Mouse (Mus musculus) midbrain, embryonic 10.5 days (tissue): Measurements from ENCODE around the gene Eif4a2. TPM values are rescaled to one million over a fixed set of nuclear protein-coding genes. Genes with fewer than 3 reads are reported as not detected.
A peak's percentile ranks its signal among the peaks of the same experiment; 100 is the strongest.

Source experiments
- DNase-seq: peaks from one replicate; pipeline ENCODE4 v3.0.0-alpha.2; 2017; ENCODE audit warnings: low spot score
- H3K27ac ChIP-seq: fragments of 300-500 bp; sonication (generic); replicated peaks from 2 replicates; pipeline ENCODE4 v1.5.1; 2016; ENCODE audit warnings: mild to moderate bottlenecking
- H3K27me3 ChIP-seq: fragments of 300-500 bp; sonication (generic); 2 replicates; pipeline ENCODE4 v1.6.1; 2016; ENCODE audit warnings: low read depth, mild to moderate bottlenecking; ENCODE audit not compliant: poor library complexity, severe bottlenecking
- H3K36me3 ChIP-seq: fragments of 300-500 bp; sonication (generic); 2 replicates; pipeline ENCODE4 v1.6.1; 2016; ENCODE audit warnings: mild to moderate bottlenecking, moderate library complexity
- H3K4me1 ChIP-seq: fragments of 300-500 bp; sonication (generic); 2 replicates; pipeline ENCODE4 v1.6.1; 2016
- H3K4me3 ChIP-seq: fragments of 300-500 bp; sonication (generic); 2 replicates; pipeline ENCODE4 v1.5.1; 2016; ENCODE audit warnings: mild to moderate bottlenecking, moderate library complexity
- H3K9me3 ChIP-seq: fragments of 300-500 bp; sonication (generic); replicated peaks from 2 replicates; pipeline ENCODE4 v1.6.1; 2016; ENCODE audit warnings: mild to moderate bottlenecking
- whole genome bisulfite sequencing: fragments of 180-500 bp; shearing (Covaris S2); methylation state at CpG from one replicate; pipeline ENCODE4 v1.1.7; 2016; 5-methylcytosine and 5-hydroxymethylcytosine counted together
- polyA plus RNA-seq: library from polyadenylated mRNA; unstranded; fragments of >200 nt; fragmentation: Nextera tagmentation; extraction: Ambion mirVana; gene quantifications from 2 replicates; pipeline ENCODE4 v1.2.1, GENCODE M21; 2016

The Eif4a2 gene
- polyA plus RNA-seq, 1 experiment from 2014 or later, result 155 TPM

GRCm38 (mm10) chr16:23109350-23110280 lies 2.4 kb downstream of the Eif4a2 start:
- Histone ChIP-seq H3K36me3 (peaks cover 63% of the 10 kb centered on the region), H3K9me3 (no peaks in the 10 kb centered on the region), H3K27me3 (no peaks in the 10 kb centered on the region), H3K4me1 (peaks cover 30% of the 10 kb centered on the region), H3K4me3 (peak overlapping the region; percentile 88), H3K27ac (peak overlapping the region; percentile 99)
- DNase-seq, result no peak
- WGBS, result 69% methylated on average over 5 of the region's 5 CpGs

GRCm38 (mm10) chr16:23112348-23112747 lies 5.1 kb downstream of the Eif4a2 start:
- Histone ChIP-seq H3K27me3 (no peaks in the 10 kb centered on the region), H3K4me3 (no peak overlapping the region), H3K36me3 (peaks cover 90% of the 10 kb centered on the region), H3K4me1 (peaks cover 27% of the 10 kb centered on the region), H3K9me3 (no peaks in the 10 kb centered on the region), H3K27ac (no peak overlapping the region)
- no peak for DNase-seq
- WGBS, result 88% methylated on average over 12 of the region's 12 CpGs

- WGBS, result 66% methylated on average over 9 of the region's 9 CpGs
- no peak overlapping the region for H3K27ac ChIP-seq
- no peaks in the 10 kb centered on the region for H3K9me3 ChIP-seq
- H3K36me3 ChIP-seq, result peaks cover 96% of the 10 kb centered on the region
- H3K4me1 ChIP-seq, result peaks cover 27% of the 10 kb centered on the region
- no peak overlapping the region for H3K4me3 ChIP-seq
- no peak for DNase-seq
- no peaks in the 10 kb centered on the region for H3K27me3 ChIP-seq
Measured at GRCm38 (mm10) chr16:23112861-23113435, 5.7 kb downstream of the Eif4a2 start.

- H3K27ac ChIP-seq, result no peak overlapping the region
- no peak overlapping the region for H3K4me3 ChIP-seq
- DNase-seq, result no peak
- H3K9me3 ChIP-seq, result no peaks in the 10 kb centered on the region
- peaks cover 95% of the 10 kb centered on the region for H3K36me3 ChIP-seq
- H3K27me3 ChIP-seq, result no peaks in the 10 kb centered on the region
- H3K4me1 ChIP-seq, result peaks cover 25% of the 10 kb centered on the region
Measured at GRCm38 (mm10) chr16:23113903-23114302, 6.7 kb downstream of the Eif4a2 start.

GRCm38 (mm10) chr16:23114339-23115171 lies 7.3 kb downstream of the Eif4a2 start:
- peaks cover 19% of the 10 kb centered on the region for H3K4me1 ChIP-seq
- H3K27ac ChIP-seq, result no peak overlapping the region
- WGBS, result 78% methylated on average over 5 of the region's 5 CpGs
- H3K27me3 ChIP-seq, result no peaks in the 10 kb centered on the region
- DNase-seq, result no peak
- H3K4me3 ChIP-seq, result no peak overlapping the region
- H3K36me3 ChIP-seq, result peaks cover 95% of the 10 kb centered on the region
- H3K9me3 ChIP-seq, result no peaks in the 10 kb centered on the region

GRCm38 (mm10) chr16:23115486-23115885 lies 8.2 kb downstream of the Eif4a2 start:
- Histone ChIP-seq H3K4me1 (peaks cover 9% of the 10 kb centered on the region; the same call in 1 of the 2 replicates), H3K27ac (no peak overlapping the region), H3K4me3 (no peak overlapping the region), H3K9me3 (no peaks in the 10 kb centered on the region), H3K27me3 (no peaks in the 10 kb centered on the region), H3K36me3 (peaks cover 95% of the 10 kb centered on the region)
- 88% methylated on average over 3 of the region's 3 CpGs for WGBS
- DNase-seq, result no peak

GRCm38 (mm10) chr16:23117173-23117572 lies 9.9 kb downstream of the Eif4a2 start:
- H3K4me1 ChIP-seq, result no peaks in the 10 kb centered on the region
- WGBS, result 76% methylated on average over 4 of the region's 4 CpGs

GRCm38 (mm10) chr16:23122446-23122845 lies 15.2 kb downstream of the Eif4a2 start:
- H3K4me1 ChIP-seq, result peaks cover 9% of the 10 kb centered on the region
- H3K9me3 ChIP-seq, result no peaks in the 10 kb centered on the region
- peaks cover 84% of the 10 kb centered on the region for H3K36me3 ChIP-seq
- no peak overlapping the region for H3K27ac ChIP-seq
- DNase-seq, result no peak
- no peaks in the 10 kb centered on the region for H3K27me3 ChIP-seq
- 95% methylated on average over 3 of the region's 3 CpGs for WGBS
- no peak overlapping the region for H3K4me3 ChIP-seq

More at GRCm38 (mm10) chr16:23117173-23117572, 9.9 kb downstream of the Eif4a2 start:
- H3K27me3 ChIP-seq, result no peaks in the 10 kb centered on the region
- DNase-seq, result no peak
- no peak overlapping the region for H3K27ac ChIP-seq
- no peak overlapping the region for H3K4me3 ChIP-seq
- H3K9me3 ChIP-seq, result no peaks in the 10 kb centered on the region
- peaks cover 95% of the 10 kb centered on the region for H3K36me3 ChIP-seq

GRCm38 (mm10) chr16:23123104-23123503 lies 15.9 kb downstream of the Eif4a2 start:
- H3K4me3 ChIP-seq, result no peak overlapping the region
- no peak for DNase-seq
- no peaks in the 10 kb centered on the region for H3K27me3 ChIP-seq
- 92% methylated on average over 4 of the region's 4 CpGs for WGBS
- H3K27ac ChIP-seq, result no peak overlapping the region
- peaks cover 77% of the 10 kb centered on the region for H3K36me3 ChIP-seq
- H3K4me1 ChIP-seq, result peaks cover 9% of the 10 kb centered on the region
- H3K9me3 ChIP-seq, result no peaks in the 10 kb centered on the region

GRCm38 (mm10) chr16:23124398-23124797 lies 17.2 kb downstream of the Eif4a2 start:
- no peak for DNase-seq
- no peaks in the 10 kb centered on the region for H3K27me3 ChIP-seq
- no peaks in the 10 kb centered on the region for H3K9me3 ChIP-seq
- no peak overlapping the region for H3K27ac ChIP-seq
- H3K4me3 ChIP-seq, result no peak overlapping the region
- H3K36me3 ChIP-seq, result peaks cover 66% of the 10 kb centered on the region
- H3K4me1 ChIP-seq, result peaks cover 22% of the 10 kb centered on the region
- 93% methylated on average over 4 of the region's 4 CpGs for WGBS

- 0% methylated on average over 4 of the region's 4 CpGs for WGBS
- H3K4me1 ChIP-seq, result peaks cover 26% of the 10 kb centered on the region
- peak overlapping the region; percentile 80 for H3K4me3 ChIP-seq
- no peak for DNase-seq
- H3K9me3 ChIP-seq, result no peaks in the 10 kb centered on the region
- H3K27ac ChIP-seq, result peak overlapping the region; percentile 97
- H3K36me3 ChIP-seq, result peaks cover 37% of the 10 kb centered on the region
- H3K27me3 ChIP-seq, result no peaks in the 10 kb centered on the region
Measured at GRCm38 (mm10) chr16:23127311-23127672, 20.0 kb downstream of the Eif4a2 start.

- under 1% methylated on average over 51 of the region's 51 CpGs for WGBS
- H3K27me3 ChIP-seq, result no peaks in the 10 kb centered on the region
Measured at GRCm38 (mm10) chr16:23127673-23128375, 20.6 kb downstream of the Eif4a2 start, which contains the start of gene Rfc4. Rfc4 (minus strand) TSS chr16:23127737.

More at GRCm38 (mm10) chr16:23127673-23128375, 20.6 kb downstream of the Eif4a2 start, which contains the start of gene Rfc4:
- Histone ChIP-seq H3K36me3 (peaks cover 32% of the 10 kb centered on the region), H3K4me1 (peaks cover 26% of the 10 kb centered on the region), H3K9me3 (no peaks in the 10 kb centered on the region), H3K27ac (peak within 1 kb of the TSS; percentile 97), H3K4me3 (peak within 1 kb of the TSS; percentile 80)
- DNase-seq, result peak; percentile 93
